Mouse (Mus musculus) MEL (cell line): ENCODE measurements around the gene Ppp1r12a. TPM values are rescaled to one million over a fixed set of nuclear protein-coding genes. Genes with fewer than 3 reads are reported as not detected.
A peak's percentile ranks its signal among the peaks of the same experiment; 100 is the strongest.

Experiments used
- DNase-seq: peaks from one replicate; pipeline ENCODE4 v3.0.0; 2011; ENCODE audit warnings: low read depth, low spot score
- H3K27ac ChIP-seq: 2 replicates; pipeline ENCODE4 v1.5.1; 2012; ENCODE audit warnings: low read depth, mild to moderate bottlenecking, control low read depth, low read length, moderate library complexity; ENCODE audit not compliant: control insufficient read depth
- H3K27me3 ChIP-seq, 2 experiments: fragments of 150-350 bp in 1 of 2; sonication (generic) in 1 of 2; 2 replicates each; pipeline ENCODE4 v1.6.1; 2012; ENCODE audit warnings: low read length in 2 of 2, mild to moderate bottlenecking in 2 of 2, improper control_type of control experiment in 1 of 2, moderate library complexity in 1 of 2; ENCODE audit not compliant: insufficient read depth in 2 of 2, control insufficient read depth in 1 of 2
- H3K36me3 ChIP-seq, 2 experiments: 2 replicates each; pipeline ENCODE4 v1.6.1; 2012 to 2014; ENCODE audit warnings: low read length in 2 of 2, improper control_type of control experiment in 1 of 2, inconsistent platforms in 1 of 2, mild to moderate bottlenecking in 1 of 2; ENCODE audit not compliant: insufficient read depth in 2 of 2, control insufficient read depth in 1 of 2
- H3K4me1 ChIP-seq, 2 experiments: fragments of 150-350 bp in 1 of 2; sonication (generic) in 1 of 2; 2 replicates each; pipeline ENCODE4 v1.6.1; 2012; ENCODE audit warnings: low read length in 2 of 2, improper control_type of control experiment in 1 of 2, mild to moderate bottlenecking in 1 of 2; ENCODE audit not compliant: insufficient read depth in 2 of 2, control insufficient read depth in 1 of 2
- H3K4me3 ChIP-seq, 2 experiments: fragments of 150-350 bp in 1 of 2; sonication (generic) in 1 of 2; 2 replicates each; pipeline ENCODE4 v1.5.1; 2012; ENCODE audit warnings: low read depth in 2 of 2, low read length in 2 of 2, mild to moderate bottlenecking in 2 of 2, moderate library complexity in 2 of 2, control low read depth in 1 of 2, improper control_type of control experiment in 1 of 2; ENCODE audit not compliant: control insufficient read depth in 1 of 2, insufficient read depth in 1 of 2
- H3K79me2 ChIP-seq: 2 replicates; pipeline ENCODE4 v1.6.1; 2012; ENCODE audit warnings: mild to moderate bottlenecking, low read length, moderate library complexity; ENCODE audit not compliant: control insufficient read depth, poor library complexity, insufficient read depth
- H3K9ac ChIP-seq: 2 replicates; pipeline ENCODE4 v1.6.1; 2012; ENCODE audit warnings: low read depth, mild to moderate bottlenecking, control low read depth, low read length, moderate library complexity; ENCODE audit not compliant: control insufficient read depth, poor library complexity, severe bottlenecking
- H3K9me3 ChIP-seq: fragments of 150-350 bp; sonication (generic); replicated peaks from 2 replicates; pipeline ENCODE4 v1.6.1; 2012; ENCODE audit warnings: mild to moderate bottlenecking, low read length, improper control_type of control experiment, moderate library complexity; ENCODE audit not compliant: insufficient read depth
- BHLHE40 ChIP-seq: IDR thresholded peaks from 2 replicates; pipeline ENCODE4 v1.6.1; 2012; ENCODE audit warnings: low read depth, mild to moderate bottlenecking, inconsistent platforms, low read length, improper control_type of control experiment, borderline replicate concordance
- CHD1 ChIP-seq: IDR thresholded peaks from 2 replicates; pipeline ENCODE4 v1.6.1; 2012; ENCODE audit warnings: low read depth, mild to moderate bottlenecking, inconsistent platforms, low read length, improper control_type of control experiment
- E2F4 ChIP-seq: IDR thresholded peaks from 2 replicates; pipeline ENCODE4 v1.6.1; 2011; ENCODE audit warnings: low read depth, low read length, improper control_type of control experiment, borderline replicate concordance
- EP300 ChIP-seq, 2 experiments: IDR thresholded peaks; 2 replicates each; pipeline ENCODE4 v1.6.1; 2011; ENCODE audit warnings: improper control_type of control experiment in 2 of 2, low read length in 2 of 2, low read depth in 1 of 2, mild to moderate bottlenecking in 1 of 2
- ETS1 ChIP-seq: IDR thresholded peaks from 2 replicates; pipeline ENCODE4 v1.6.1; 2012; ENCODE audit warnings: low read depth, mild to moderate bottlenecking, inconsistent platforms, low read length, improper control_type of control experiment, moderate library complexity
- GABPA ChIP-seq: IDR thresholded peaks from 2 replicates; pipeline ENCODE4 v1.6.1; 2012; ENCODE audit warnings: low read depth, mild to moderate bottlenecking, inconsistent platforms, low read length, improper control_type of control experiment, moderate library complexity
- GATA1 ChIP-seq: IDR thresholded peaks from 2 replicates; pipeline ENCODE4 v1.6.1; 2011; ENCODE audit warnings: low read depth, low read length, improper control_type of control experiment
- KAT2A ChIP-seq: conservative IDR thresholded peaks from 2 replicates; pipeline ENCODE4 v1.6.1; 2012; ENCODE audit warnings: low read depth, low read length, improper control_type of control experiment, inconsistent platforms
- MAZ ChIP-seq: IDR thresholded peaks from 2 replicates; pipeline ENCODE4 v1.6.1; 2012; ENCODE audit warnings: low read depth, mild to moderate bottlenecking, inconsistent platforms, low read length, improper control_type of control experiment
- MEF2A ChIP-seq: IDR thresholded peaks from 2 replicates; pipeline ENCODE4 v1.6.1; 2014; ENCODE audit warnings: low read depth, mild to moderate bottlenecking, inconsistent platforms, low read length, improper control_type of control experiment; ENCODE audit not compliant: poor library complexity, insufficient replicate concordance, severe bottlenecking; ENCODE audit errors: extremely low read depth
- MYB ChIP-seq: IDR thresholded peaks from 2 replicates; pipeline ENCODE4 v1.6.1; 2011; ENCODE audit warnings: mild to moderate bottlenecking, low read depth, low read length, improper control_type of control experiment
- POLR2A ChIP-seq, 2 experiments: IDR thresholded peaks; 2 replicates each; pipeline ENCODE4 v1.6.1; 2011 to 2012; ENCODE audit warnings: low read length in 2 of 2, mild to moderate bottlenecking in 2 of 2, control low read depth in 1 of 2, improper control_type of control experiment in 1 of 2, low read depth in 1 of 2, moderate library complexity in 1 of 2; ENCODE audit not compliant: control insufficient read depth in 1 of 2, insufficient read depth in 1 of 2, poor library complexity in 1 of 2
- POLR2AphosphoS2 ChIP-seq: IDR thresholded peaks from 2 replicates; pipeline ENCODE4 v1.6.1; 2011; ENCODE audit warnings: low read length, improper control_type of control experiment
- RAD21 ChIP-seq: IDR thresholded peaks from 2 replicates; pipeline ENCODE4 v1.6.1; 2011; ENCODE audit warnings: mild to moderate bottlenecking, low read depth, low read length, improper control_type of control experiment
- RCOR1 ChIP-seq: IDR thresholded peaks from 2 replicates; pipeline ENCODE4 v1.6.1; 2012; ENCODE audit warnings: low read depth, mild to moderate bottlenecking, inconsistent platforms, low read length, improper control_type of control experiment
- TAL1 ChIP-seq: IDR thresholded peaks from 2 replicates; pipeline ENCODE4 v1.6.1; 2012; ENCODE audit warnings: mild to moderate bottlenecking, inconsistent platforms, low read length, moderate library complexity, mixed read lengths
- TCF12 ChIP-seq: IDR thresholded peaks from 2 replicates; pipeline ENCODE4 v1.6.1; 2014; ENCODE audit warnings: low read depth, mild to moderate bottlenecking, inconsistent platforms, low read length, improper control_type of control experiment, moderate library complexity
- USF2 ChIP-seq, 2 experiments: IDR thresholded peaks; 2 replicates each; pipeline ENCODE4 v1.6.1; 2011 to 2012; ENCODE audit warnings: improper control_type of control experiment in 2 of 2, low read length in 2 of 2, borderline replicate concordance in 1 of 2, inconsistent platforms in 1 of 2, low read depth in 1 of 2, mild to moderate bottlenecking in 1 of 2; ENCODE audit not compliant: insufficient read depth in 1 of 2
- ZMIZ1 ChIP-seq: IDR thresholded peaks from 2 replicates; pipeline ENCODE4 v1.6.1; 2012; ENCODE audit warnings: low read depth, mild to moderate bottlenecking, inconsistent platforms, low read length, improper control_type of control experiment, moderate library complexity
- ZNF384 ChIP-seq: IDR thresholded peaks from 2 replicates; pipeline ENCODE4 v1.6.1; 2012; ENCODE audit warnings: low read depth, mild to moderate bottlenecking, inconsistent platforms, low read length, improper control_type of control experiment
- polyA plus RNA-seq, 2 experiments: library from polyadenylated mRNA; stranded (reverse) in 1 of 2; unstranded in 1 of 2; fragments of >175 nt in 1 of 2; fragments of >200 nt in 1 of 2; gene quantifications; 2 replicates each; pipeline versions ENCODE4 v1.2.1 to v1.2.4; 2012; ENCODE audit warnings: low replicate concordance in 2 of 2, low read depth in 1 of 2; ENCODE audit not compliant: insufficient read length in 2 of 2, insufficient read depth in 1 of 2, missing spikeins in 1 of 2
- total RNA-seq: library from RNA; depleted of rRNA; stranded (reverse); fragments of 300-350 nt; gene quantifications from 2 replicates; pipeline ENCODE4 v1.2.3, GENCODE M21; 2012

The Ppp1r12a gene
- total and polyA plus RNA-seq, 3 experiments: 46.5 to 86.6 (median 59.1) TPM

- TF ChIP-seq GABPA (no peak), MYB (no peak), ETS1 (peak; percentile 64; the same call in 1 of the 2 replicates), ZMIZ1 (no peak), ZNF384 (no peak), BHLHE40 (no peak), E2F4 (no peak), MEF2A (no peak), RAD21 (no peak), EP300 (IDR thresholded peaks at IDR 0.05; ENCODE audit: low read depth in 1 of 2, low read length in 2 of 2) (peak in 1 of 2 experiments; percentile 49; a peak in 1 of 4 replicates), USF2 (IDR thresholded peaks at IDR 0.05; ENCODE audit: borderline replicate concordance in 1 of 2, insufficient read depth in 1 of 2, low read depth in 1 of 2, low read length in 2 of 2) (no peak), TCF12 (peak; percentile 69), RCOR1 (peak; percentile 55; the same call in 1 of the 2 replicates), TAL1 (peak; percentile 43), CHD1 (no peak), GATA1 (peak; percentile 72), KAT2A (no peak), POLR2AphosphoS2 (no peak)
- Histone ChIP-seq H3K27ac (peak overlapping the region; percentile 10; the same call in 1 of the 2 replicates), H3K27me3 (no peaks in the 10 kb centered on the region), H3K9me3 (no peaks in the 10 kb centered on the region), H3K4me1 (peaks cover 0 to 11% of the 10 kb centered on the region in 2 experiments; a peak in 3 of 4 replicates), H3K36me3 (peaks cover 16 to 27% of the 10 kb centered on the region in 2 experiments), H3K9ac (no peak overlapping the region), H3K79me2 (no peaks in the 10 kb centered on the region), H3K4me3 (no peak overlapping the region)
- DNase-seq: peak; percentile 29
These were observed 93.9 kb downstream of the Ppp1r12a start for GRCm38 (mm10) chr10:108255812-108256376.

DNA sequence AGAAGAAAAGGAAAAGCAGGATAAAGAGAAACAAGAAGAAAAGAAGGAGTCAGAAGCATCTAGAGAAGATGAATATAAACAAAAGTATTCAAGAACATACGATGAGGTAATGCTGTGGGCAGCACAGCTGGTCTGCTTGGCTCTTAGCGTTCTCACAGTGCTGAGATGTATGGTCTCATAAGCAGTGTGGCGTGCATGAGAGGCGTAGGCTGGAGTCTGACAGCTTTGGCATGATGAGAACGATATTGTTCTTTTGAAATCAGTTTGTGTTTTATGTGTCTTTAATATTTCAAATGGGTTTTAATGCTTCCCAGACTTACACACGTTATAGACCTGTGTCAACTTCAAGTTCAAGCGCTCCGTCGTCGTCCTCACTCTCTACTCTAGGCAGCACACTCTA lies 98.9 kb downstream of the Ppp1r12a start:
- Histone ChIP-seq H3K9me3 (no peaks in the 10 kb centered on the region), H3K36me3 (peaks cover 6 to 20% of the 10 kb centered on the region in 2 experiments), H3K4me3 (no peak overlapping the region), H3K27me3 (no peaks in the 10 kb centered on the region), H3K79me2 (no peaks in the 10 kb centered on the region), H3K4me1 (peaks cover 0 to 3% of the 10 kb centered on the region in 2 experiments; a peak in 2 of 4 replicates), H3K9ac (no peak overlapping the region), H3K27ac (no peak overlapping the region)
- DNase-seq: no peak
- TF ChIP-seq POLR2A (IDR thresholded peaks at IDR 0.05; ENCODE audit: control insufficient read depth in 1 of 2, insufficient read depth in 1 of 2, low read depth in 1 of 2, low read length in 2 of 2, poor library complexity in 1 of 2) (no peak), MAZ (no peak), EP300 (IDR thresholded peaks at IDR 0.05; ENCODE audit: low read depth in 1 of 2, low read length in 2 of 2) (no peak), RAD21 (no peak), GABPA (no peak), E2F4 (no peak), ZNF384 (no peak)
